Mouse (Mus musculus): ENCODE results near the gene Tpk1. TPM values are rescaled to one million over a fixed set of nuclear protein-coding genes. Genes with fewer than 3 reads are reported as not detected.
A peak's percentile ranks its signal among the peaks of the same experiment; 100 is the strongest.

Gene Tpk1
- total RNA-seq (2017), result 11.3 and 14.1 TPM in 2 replicates

DNA sequence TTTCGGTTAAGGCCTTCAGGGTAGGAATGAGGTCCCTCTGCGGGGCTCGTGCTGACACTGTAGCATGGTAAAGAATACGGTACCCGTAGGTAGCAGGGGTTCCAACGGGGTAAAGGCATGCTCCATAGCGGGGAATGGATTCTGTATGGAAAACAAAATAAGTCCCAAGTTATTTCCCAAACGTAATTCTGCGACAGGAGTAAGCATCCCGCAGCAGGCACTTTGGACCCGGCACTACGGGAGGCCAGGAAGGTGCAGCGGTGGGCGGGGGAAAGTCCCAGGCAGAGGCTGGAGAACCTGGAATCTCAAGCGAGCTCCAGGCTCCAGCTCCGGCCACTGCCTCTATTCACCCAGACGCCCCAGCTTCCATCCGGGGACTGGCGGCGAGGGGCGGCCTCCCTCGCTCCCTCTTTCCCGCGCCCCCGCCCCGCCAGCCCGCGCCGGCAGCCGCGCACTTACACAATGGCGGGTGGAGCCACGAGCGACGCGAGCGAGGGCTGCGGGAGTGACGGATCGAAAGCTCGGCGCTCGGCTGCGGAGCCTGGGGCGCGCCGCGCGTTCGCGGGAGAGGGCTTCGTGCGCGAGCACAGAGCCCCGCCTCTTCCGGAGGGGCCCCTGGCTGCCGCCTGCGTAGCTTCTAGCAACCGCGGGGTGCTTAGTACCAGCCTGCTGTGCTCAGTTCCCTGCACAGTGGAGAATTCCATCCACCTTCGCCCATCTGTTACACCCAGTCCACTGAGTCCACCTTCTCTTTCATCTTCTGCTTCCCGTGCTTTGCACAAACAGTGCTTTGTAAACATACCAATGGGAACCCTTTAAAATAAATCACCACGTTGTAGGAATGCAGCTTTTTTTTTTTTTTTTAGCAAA, at the start of gene Tpk1:
Tpk1 (minus strand) TSS at position 602 of the 870 bp plus-strand sequence.
- ATAC-seq (replicated peaks; ENCODE audit: low read depth, poor library complexity, severe bottlenecking), result peak; percentile 94

DNA sequence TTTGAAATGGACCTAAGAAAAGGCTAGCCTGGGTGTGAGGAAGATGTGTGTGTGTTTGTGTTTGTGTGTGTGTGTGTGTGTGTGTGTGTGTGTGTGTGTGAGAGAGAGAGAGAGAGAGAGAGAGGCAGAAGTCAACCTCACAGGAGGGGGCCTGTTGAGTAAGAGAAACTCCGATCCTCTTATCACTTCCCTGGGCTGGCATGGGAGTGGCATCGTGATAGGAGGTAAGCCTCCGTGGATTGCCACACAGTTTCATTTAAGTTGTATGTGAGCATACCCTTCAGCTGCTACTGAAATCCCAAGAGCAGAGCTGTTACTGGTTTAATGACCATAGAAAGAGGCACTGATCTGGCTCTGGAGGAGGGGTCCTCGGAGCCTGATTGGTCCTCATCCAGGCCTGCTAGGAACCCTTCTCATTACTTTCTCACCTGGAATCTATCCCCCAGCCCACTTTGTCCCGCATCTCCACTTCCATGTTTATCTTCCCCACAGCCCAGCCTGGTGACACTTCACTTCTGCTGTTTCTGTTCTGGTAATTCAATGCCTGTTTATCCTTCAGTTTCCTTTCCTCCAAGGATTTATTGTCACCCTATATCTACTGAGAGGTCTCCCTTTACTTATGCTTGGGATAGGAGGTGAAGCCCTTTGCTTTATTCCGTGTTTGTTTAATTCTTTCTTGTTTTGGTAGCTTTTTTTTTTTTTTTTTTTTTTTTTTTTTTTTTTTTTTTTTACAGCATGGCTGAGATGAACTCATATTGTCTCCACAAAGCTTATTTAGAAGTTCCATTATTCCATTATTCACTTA, 36.9 kb upstream of the Tpk1 start:
- ATAC-seq (replicated peaks; ENCODE audit: low read depth, poor library complexity, severe bottlenecking), result no peak

GRCm38 (mm10) chr6:43691863-43692262, 25.8 kb upstream of the Tpk1 start:
- no peak for ATAC-seq (replicated peaks; ENCODE audit: low read depth, poor library complexity, severe bottlenecking)

GRCm38 (mm10) chr6:43685985-43686384, 19.9 kb upstream of the Tpk1 start:
- peak; percentile 68 for ATAC-seq (replicated peaks; ENCODE audit: low read depth, poor library complexity, severe bottlenecking)

DNA sequence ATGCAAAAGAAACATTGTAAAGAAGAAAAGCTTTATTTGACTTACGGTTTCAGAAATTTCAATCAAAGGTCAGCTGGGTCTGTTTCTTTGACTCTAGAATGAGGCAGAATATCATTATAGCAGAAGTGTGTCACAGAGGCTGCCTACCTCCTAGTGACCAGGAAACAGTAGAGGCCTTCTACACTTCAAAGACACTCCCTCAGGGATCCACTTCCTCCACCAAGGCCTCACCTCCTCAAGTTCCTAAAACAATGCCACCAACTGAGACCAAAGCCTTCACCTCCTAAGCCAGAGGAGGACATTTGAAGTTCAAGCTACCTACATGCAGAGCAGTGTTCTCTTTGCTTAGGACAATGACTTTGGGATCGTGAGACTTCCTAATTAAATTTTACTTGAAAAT, 16.5 kb upstream of the Tpk1 start:
- no peak for ATAC-seq (replicated peaks; ENCODE audit: low read depth, poor library complexity, severe bottlenecking)

DNA sequence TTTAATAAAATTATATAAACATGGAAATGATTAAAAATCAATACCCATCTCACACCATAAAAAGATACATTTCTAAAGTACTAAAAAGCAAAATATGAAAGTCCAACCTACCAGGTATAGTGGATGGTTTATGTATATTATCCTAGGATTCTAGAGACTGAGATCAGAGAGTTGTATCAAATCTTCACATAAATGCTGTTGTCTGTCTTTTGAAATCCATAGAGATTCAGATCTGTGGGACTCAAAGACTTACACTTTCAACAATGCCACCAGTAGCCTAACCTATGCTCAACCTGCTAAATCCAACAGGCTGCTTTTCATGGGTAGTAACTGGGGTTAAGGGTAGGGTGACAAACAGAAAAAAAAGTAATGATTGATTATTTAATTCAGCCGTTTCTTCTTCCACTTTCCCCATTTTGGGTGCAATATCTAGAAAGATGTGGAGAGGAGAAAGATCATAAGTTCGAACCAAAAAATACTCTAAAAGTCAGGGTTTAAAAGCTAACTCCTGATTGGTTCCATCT, 12.7 kb upstream of the Tpk1 start:
- no peak for ATAC-seq (replicated peaks; ENCODE audit: low read depth, poor library complexity, severe bottlenecking)

- no peak for ATAC-seq (replicated peaks; ENCODE audit: low read depth, poor library complexity, severe bottlenecking)
Measured at GRCm38 (mm10) chr6:43677566-43677965, 11.5 kb upstream of the Tpk1 start.

GRCm38 (mm10) chr6:43676139-43676538, 10.1 kb upstream of the Tpk1 start:
- ATAC-seq (replicated peaks; ENCODE audit: low read depth, poor library complexity, severe bottlenecking), result no peak

DNA sequence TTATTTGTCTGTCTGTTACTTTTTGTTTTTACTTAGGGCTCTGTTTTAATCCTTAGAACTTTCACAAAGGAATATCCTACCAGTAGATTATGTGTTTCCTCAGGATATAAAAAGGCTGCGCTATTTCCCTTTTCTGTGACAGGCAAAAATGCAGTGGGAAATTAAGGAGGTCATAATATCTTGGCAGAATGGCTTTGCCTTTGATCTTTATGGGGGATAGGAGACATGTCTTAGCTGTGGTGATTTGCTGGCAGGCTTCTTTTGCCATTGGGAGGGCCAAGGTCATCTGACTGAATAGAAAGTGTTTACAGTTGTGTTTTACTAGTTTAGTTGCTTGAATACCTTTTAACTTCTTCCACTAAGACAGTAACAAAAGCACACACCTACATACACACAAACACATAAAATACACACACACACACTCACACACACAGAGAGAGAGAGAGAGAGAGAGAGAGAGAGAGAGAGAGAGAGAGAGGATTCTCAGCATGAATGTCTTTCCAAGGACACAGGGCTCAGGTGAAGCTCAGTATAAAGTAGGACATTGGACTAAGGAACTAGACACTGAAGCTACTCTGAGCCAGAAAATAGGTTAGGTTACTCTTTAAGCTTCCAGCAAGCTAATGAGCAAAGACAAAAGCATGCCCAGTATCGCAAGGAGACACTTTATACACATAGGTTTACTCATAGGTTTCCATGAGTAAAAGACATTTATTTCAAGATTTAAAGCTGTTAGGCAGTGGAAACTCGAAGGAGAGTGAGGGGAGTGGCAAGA, 9.1 kb upstream of the Tpk1 start:
- ATAC-seq (replicated peaks; ENCODE audit: low read depth, poor library complexity, severe bottlenecking), result no peak

DNA sequence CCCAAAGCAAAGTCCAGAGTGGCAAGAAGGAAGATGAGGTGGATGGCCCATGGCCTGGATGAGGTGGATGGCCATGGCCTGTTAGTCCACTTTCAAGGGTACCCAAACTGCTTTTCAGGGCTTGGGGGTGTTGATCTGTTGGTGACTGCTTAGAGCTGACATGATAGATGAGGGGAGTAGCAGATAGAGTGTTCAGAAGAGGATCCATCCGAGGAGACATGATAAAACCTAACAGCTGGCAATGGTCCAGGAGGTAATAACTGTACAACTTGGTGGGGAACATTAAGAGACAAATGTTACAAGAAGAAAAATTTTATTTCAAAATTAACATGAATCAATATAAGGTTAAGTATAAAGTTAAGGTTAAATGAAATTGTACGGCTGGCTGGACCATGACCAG, 4.9 kb upstream of the Tpk1 start:
- ATAC-seq (replicated peaks; ENCODE audit: low read depth, poor library complexity, severe bottlenecking), result no peak

- ATAC-seq (replicated peaks; ENCODE audit: low read depth, poor library complexity, severe bottlenecking), result no peak
Measured at GRCm38 (mm10) chr6:43667681-43668080, 1.6 kb upstream of the Tpk1 start.

- ATAC-seq (replicated peaks; ENCODE audit: low read depth, poor library complexity, severe bottlenecking), result no peak
Measured at GRCm38 (mm10) chr6:43666611-43667400, 728 bp upstream of the Tpk1 start.

- no peak for ATAC-seq (replicated peaks; ENCODE audit: low read depth, poor library complexity, severe bottlenecking)
Measured at GRCm38 (mm10) chr6:43661822-43662221, 4.3 kb downstream of the Tpk1 start.

GRCm38 (mm10) chr6:43658290-43658689, 7.8 kb downstream of the Tpk1 start:
- peak; percentile 27; the same call in 1 of the 2 replicates for ATAC-seq (replicated peaks; ENCODE audit: low read depth, poor library complexity, severe bottlenecking)

DNA sequence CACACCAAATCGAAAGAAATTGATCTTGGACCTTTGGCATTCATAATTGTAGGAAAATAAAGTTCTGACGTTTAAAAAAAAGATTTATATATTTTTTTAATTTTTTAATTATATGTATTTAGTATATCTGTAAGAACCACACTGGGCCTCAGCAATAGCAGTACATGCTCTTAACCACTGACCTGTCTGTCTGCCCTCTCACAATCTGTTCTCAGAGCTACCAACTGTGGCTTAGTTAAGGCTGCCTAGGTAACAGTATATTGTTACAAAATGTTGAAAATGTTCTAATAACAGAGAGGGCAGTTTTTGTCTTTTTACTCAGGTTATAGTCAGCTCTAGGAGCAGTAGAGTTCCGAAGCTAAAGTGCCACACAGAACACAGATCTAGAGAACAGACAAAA, 8.2 kb downstream of the Tpk1 start:
- ATAC-seq (replicated peaks; ENCODE audit: low read depth, poor library complexity, severe bottlenecking), result no peak

GRCm38 (mm10) chr6:43654876-43655456, 11.1 kb downstream of the Tpk1 start:
- ATAC-seq (replicated peaks; ENCODE audit: low read depth, poor library complexity, severe bottlenecking), result peak; percentile 93

- no peak for ATAC-seq (replicated peaks; ENCODE audit: low read depth, poor library complexity, severe bottlenecking)
Measured at GRCm38 (mm10) chr6:43649516-43649915, 16.6 kb downstream of the Tpk1 start.

DNA sequence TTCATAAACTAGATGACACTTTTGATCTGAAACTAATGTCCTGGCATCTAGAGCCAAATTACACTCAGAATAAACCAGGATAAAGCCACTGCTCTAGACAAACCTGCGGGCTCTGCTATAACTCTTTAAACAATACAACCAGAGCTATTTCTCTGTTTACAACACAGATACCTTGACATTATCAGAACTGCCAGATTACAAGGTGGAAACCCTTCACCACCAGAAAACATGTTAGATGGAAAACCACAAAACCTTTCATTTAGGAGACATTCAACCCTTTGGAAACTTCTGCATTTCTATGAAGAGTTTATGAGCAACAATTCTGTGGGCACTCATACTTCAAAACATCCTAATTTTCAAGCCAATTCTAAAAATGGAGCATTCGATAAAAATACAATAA, 20.4 kb downstream of the Tpk1 start:
- peak; percentile 46 for ATAC-seq (replicated peaks; ENCODE audit: low read depth, poor library complexity, severe bottlenecking)

DNA sequence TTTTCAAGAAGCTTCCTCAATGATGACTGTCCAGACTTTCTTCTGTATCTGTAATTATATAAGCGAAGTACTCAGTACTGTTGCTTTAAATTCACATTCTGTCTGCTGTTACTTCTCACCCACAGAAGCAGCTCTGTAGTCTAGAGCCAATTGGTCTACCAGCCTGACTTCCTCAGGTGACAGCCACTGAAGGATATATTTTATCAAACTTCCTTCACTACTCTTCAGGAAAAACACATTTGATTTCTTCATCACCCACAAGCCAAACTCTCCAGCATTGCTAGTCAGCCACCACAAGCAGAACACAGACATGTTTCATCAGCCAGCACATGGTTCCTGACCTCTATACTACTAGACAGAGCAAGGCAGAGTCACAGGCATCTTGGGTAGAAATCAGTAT, 21.0 kb downstream of the Tpk1 start:
- peak; percentile 77 for ATAC-seq (replicated peaks; ENCODE audit: low read depth, poor library complexity, severe bottlenecking)

Data from common myeloid progenitor, adult 5-6 weeks (primary cell).